Mouse (Mus musculus): Measurements from ENCODE around the gene Pim1. TPM values are rescaled to one million over a fixed set of nuclear protein-coding genes. Genes with fewer than 3 reads are reported as not detected.
"Not testable (repeated sequence)": the region's sequence is repeated elsewhere in the genome, so short reads cannot be mapped to it uniquely, and the experiment has no call there.

Pim1 gene
- total RNA-seq, 1 experiment = 82.0 TPM

GRCm38 (mm10) chr17:29494732-29495076, 4.2 kb downstream of the Pim1 start:
- H3K4me3 ChIP-seq (ENCODE audit: insufficient read depth in 1 of 2, low read depth in 1 of 2, low read length in 2 of 2, poor library complexity in 1 of 2, severe bottlenecking in 1 of 2) = peak overlapping the region; percentile 71 to 99; a peak in 3 of 4 replicates
- H3K9me3 ChIP-seq (ENCODE audit: control insufficient read depth, insufficient read depth, low read depth, low read length) = no peaks in the 10 kb centered on the region
- no peak overlapping the region; the same call in 1 of the 2 replicates for H3K9ac ChIP-seq (ENCODE audit: insufficient read depth, low read depth, low read length, poor library complexity, severe bottlenecking)
- DNase-seq (ENCODE audit: low read depth, low spot score) = no peak
- in situ Hi-C loops (cut with MboI; ENCODE audit: low sequenced_read_pairs in 2 of 2, unreplicated experiment in 2 of 2) = no loop called here
- peaks cover 0 to 5% of the 10 kb centered on the region in 2 experiments; a peak in 2 of 4 replicates for H3K4me1 ChIP-seq (ENCODE audit: control insufficient read depth in 2 of 2, insufficient read depth in 2 of 2, low read length in 2 of 2, poor library complexity in 1 of 2)
- TF ChIP-seq HCFC1 (IDR thresholded peaks at IDR 0.05; ENCODE audit: borderline replicate concordance, insufficient read depth, low read length) (no peak), ZC3H11A (IDR thresholded peaks at IDR 0.05; ENCODE audit: borderline replicate concordance, low read depth, low read length) (no peak), CHD2 (IDR thresholded peaks at IDR 0.05; ENCODE audit: low read depth, low read length) (no peak), MAFK (IDR thresholded peaks at IDR 0.05; ENCODE audit: insufficient read depth, low read depth, low read length) (no peak), ZNF384 (IDR thresholded peaks at IDR 0.05; ENCODE audit: low read depth, low read length) (no peak)
- H3K27ac ChIP-seq (ENCODE audit: insufficient read depth, low read depth, low read length, poor library complexity, severe bottlenecking) = 0 out of 2 replicates have a peak overlapping the region, but pooled peaks have one; percentile 6
- peaks cover 35% of the 10 kb centered on the region for H3K36me3 ChIP-seq (ENCODE audit: control insufficient read depth, insufficient read depth, low read length, poor library complexity, severe bottlenecking)

- Histone ChIP-seq H3K27ac (ENCODE audit: insufficient read depth, low read depth, low read length, poor library complexity, severe bottlenecking) (no peak overlapping the region), H3K36me3 (ENCODE audit: control insufficient read depth, insufficient read depth, low read length, poor library complexity, severe bottlenecking) (peaks cover 34% of the 10 kb centered on the region), H3K9me3 (ENCODE audit: control insufficient read depth, insufficient read depth, low read depth, low read length) (no peaks in the 10 kb centered on the region), H3K4me1 (ENCODE audit: control insufficient read depth in 2 of 2, insufficient read depth in 2 of 2, low read length in 2 of 2, poor library complexity in 1 of 2) (peaks cover 2 to 13% of the 10 kb centered on the region in 2 experiments; a peak in 3 of 4 replicates), H3K9ac (ENCODE audit: insufficient read depth, low read depth, low read length, poor library complexity, severe bottlenecking) (no peak overlapping the region), H3K4me3 (ENCODE audit: insufficient read depth in 1 of 2, low read depth in 1 of 2, low read length in 2 of 2, poor library complexity in 1 of 2, severe bottlenecking in 1 of 2) (no peak overlapping the region)
- no peak for TF ChIP-seq HCFC1 (IDR thresholded peaks at IDR 0.05; ENCODE audit: borderline replicate concordance, insufficient read depth, low read length)
- no peak for TF ChIP-seq MAFK (IDR thresholded peaks at IDR 0.05; ENCODE audit: insufficient read depth, low read depth, low read length)
- TF ChIP-seq ZC3H11A (IDR thresholded peaks at IDR 0.05; ENCODE audit: borderline replicate concordance, low read depth, low read length) = no peak
- TF ChIP-seq ZNF384 (IDR thresholded peaks at IDR 0.05; ENCODE audit: low read depth, low read length) = no peak
- 0 out of 2 replicates have a peak, but pooled peaks have one; percentile 41 for TF ChIP-seq CHD2 (IDR thresholded peaks at IDR 0.05; ENCODE audit: low read depth, low read length)
- in situ Hi-C loops (cut with MboI; ENCODE audit: low sequenced_read_pairs in 2 of 2, unreplicated experiment in 2 of 2) = no loop called here
- no peak for DNase-seq (ENCODE audit: low read depth, low spot score)
Observed at GRCm38 (mm10) chr17:29496211-29497070, 5.9 kb downstream of the Pim1 start.

GRCm38 (mm10) chr17:29497071-29497354, 6.5 kb downstream of the Pim1 start:
- no peak for DNase-seq (ENCODE audit: low read depth, low spot score)
- peaks cover 2 to 13% of the 10 kb centered on the region in 2 experiments; a peak in 3 of 4 replicates for H3K4me1 ChIP-seq (ENCODE audit: control insufficient read depth in 2 of 2, insufficient read depth in 2 of 2, low read length in 2 of 2, poor library complexity in 1 of 2)
- H3K27ac ChIP-seq (ENCODE audit: insufficient read depth, low read depth, low read length, poor library complexity, severe bottlenecking) = no peak overlapping the region
- H3K4me3 ChIP-seq (ENCODE audit: insufficient read depth in 1 of 2, low read depth in 1 of 2, low read length in 2 of 2, poor library complexity in 1 of 2, severe bottlenecking in 1 of 2) = no peak overlapping the region
- no peak overlapping the region for H3K9ac ChIP-seq (ENCODE audit: insufficient read depth, low read depth, low read length, poor library complexity, severe bottlenecking)
- in situ Hi-C loops (cut with MboI; ENCODE audit: low sequenced_read_pairs in 2 of 2, unreplicated experiment in 2 of 2) = no loop called here
- no peaks in the 10 kb centered on the region for H3K9me3 ChIP-seq (ENCODE audit: control insufficient read depth, insufficient read depth, low read depth, low read length)
- peaks cover 28% of the 10 kb centered on the region for H3K36me3 ChIP-seq (ENCODE audit: control insufficient read depth, insufficient read depth, low read length, poor library complexity, severe bottlenecking)
- TF ChIP-seq HCFC1 (IDR thresholded peaks at IDR 0.05; ENCODE audit: borderline replicate concordance, insufficient read depth, low read length) (no peak), ZNF384 (IDR thresholded peaks at IDR 0.05; ENCODE audit: low read depth, low read length) (no peak), MAFK (IDR thresholded peaks at IDR 0.05; ENCODE audit: insufficient read depth, low read depth, low read length) (no peak), ZC3H11A (IDR thresholded peaks at IDR 0.05; ENCODE audit: borderline replicate concordance, low read depth, low read length) (no peak), CHD2 (IDR thresholded peaks at IDR 0.05; ENCODE audit: low read depth, low read length) (no peak)

- H3K27ac ChIP-seq (ENCODE audit: insufficient read depth, low read depth, low read length, poor library complexity, severe bottlenecking); DNase-seq (ENCODE audit: low read depth, low spot score); in situ Hi-C loops (cut with MboI; ENCODE audit: low sequenced_read_pairs in 2 of 2, unreplicated experiment in 2 of 2); H3K4me3 ChIP-seq (ENCODE audit: insufficient read depth in 1 of 2, low read depth in 1 of 2, low read length in 2 of 2, poor library complexity in 1 of 2, severe bottlenecking in 1 of 2); H3K9me3 ChIP-seq (ENCODE audit: control insufficient read depth, insufficient read depth, low read depth, low read length); H3K9ac ChIP-seq (ENCODE audit: insufficient read depth, low read depth, low read length, poor library complexity, severe bottlenecking): not testable (repeated sequence)
- H3K36me3 ChIP-seq (ENCODE audit: control insufficient read depth, insufficient read depth, low read length, poor library complexity, severe bottlenecking) = peaks cover 27% of the 10 kb centered on the region
- H3K4me1 ChIP-seq (ENCODE audit: control insufficient read depth in 2 of 2, insufficient read depth in 2 of 2, low read length in 2 of 2, poor library complexity in 1 of 2) = peaks cover 3 to 15% of the 10 kb centered on the region in 2 experiments; a peak in 3 of 4 replicates
Observed at GRCm38 (mm10) chr17:29497481-29497880, 6.9 kb downstream of the Pim1 start.

All from ES-E14 (cell line).